Mouse (Mus musculus): Measurements from ENCODE around the gene 2610528A11Rik. TPM values are rescaled to one million over a fixed set of nuclear protein-coding genes. Genes with fewer than 3 reads are reported as not detected.
A peak's percentile ranks its signal among the peaks of the same experiment; 100 is the strongest.

The 2610528A11Rik gene
- polyA plus RNA-seq, 1 experiment = 0.75 TPM

DNA sequence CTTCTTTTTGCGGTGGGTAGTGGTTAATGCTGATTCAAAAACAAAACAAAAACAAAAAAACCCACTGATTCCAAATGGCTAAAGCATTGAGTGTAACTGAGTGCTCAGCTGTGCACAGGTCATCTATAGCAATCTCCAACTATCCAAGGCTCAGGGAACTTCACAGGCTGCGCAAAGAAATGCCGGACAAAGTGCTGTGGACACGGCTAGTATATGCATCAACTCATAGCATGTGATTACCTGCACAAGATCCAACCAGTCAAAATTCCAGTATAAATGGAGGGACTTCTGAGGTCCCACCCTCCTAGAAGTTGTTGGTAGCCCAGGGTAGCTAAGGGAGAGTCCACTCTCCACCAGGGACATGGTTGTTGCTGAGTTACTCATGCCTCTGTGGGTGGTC, 5.4 kb upstream of the 2610528A11Rik start:
- Histone ChIP-seq H3ac (ENCODE audit: control insufficient read depth, insufficient read length, low read depth) (no peak overlapping the region), H3K27me3 (ENCODE audit: control insufficient read depth, insufficient read depth, insufficient read length) (no peaks in the 10 kb centered on the region), H3K4me3 (ENCODE audit: insufficient read depth, poor library complexity, severe bottlenecking) (no peak overlapping the region), H3K79me2 (ENCODE audit: control insufficient read depth, insufficient read depth) (no peaks in the 10 kb centered on the region), H3K79me3 (ENCODE audit: low read depth) (no peaks in the 10 kb centered on the region), H3K36me3 (ENCODE audit: control insufficient read depth, insufficient read depth) (peaks cover 48% of the 10 kb centered on the region)
- no peak for TF ChIP-seq USF1 (IDR thresholded peaks at IDR 0.05; ENCODE audit: low read depth)
- TF ChIP-seq CEBPB (IDR thresholded peaks at IDR 0.05; ENCODE audit: low read depth) = no peak
- no peak for TF ChIP-seq MAX (IDR thresholded peaks at IDR 0.05)

DNA sequence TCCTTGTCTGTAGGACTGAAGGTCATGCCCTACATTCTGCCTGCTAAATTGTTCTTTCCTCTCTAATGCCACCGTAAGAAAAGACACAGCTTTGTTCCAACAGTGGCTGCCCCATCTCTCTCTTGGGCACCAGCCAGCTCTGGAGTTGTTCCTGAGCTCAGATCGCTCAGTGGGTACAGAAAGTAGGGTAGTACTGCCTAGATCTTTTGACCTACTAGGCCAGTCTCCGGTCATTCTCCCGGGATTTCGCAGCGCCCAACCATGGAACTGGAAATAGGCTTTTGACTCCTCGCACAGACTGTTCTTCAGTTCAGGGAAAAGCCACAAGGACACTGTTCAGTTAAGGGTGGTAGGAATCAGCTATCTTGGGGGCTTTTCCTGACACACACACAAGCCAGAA, 891 bp downstream of the 2610528A11Rik start:
- no peaks in the 10 kb centered on the region for H3K79me2 ChIP-seq (ENCODE audit: control insufficient read depth, insufficient read depth)
- H3K79me3 ChIP-seq (ENCODE audit: low read depth) = no peaks in the 10 kb centered on the region
- H3K4me3 ChIP-seq (ENCODE audit: insufficient read depth, poor library complexity, severe bottlenecking) = no peak overlapping the region
- H3K36me3 ChIP-seq (ENCODE audit: control insufficient read depth, insufficient read depth) = no peaks in the 10 kb centered on the region
- H3ac ChIP-seq (ENCODE audit: control insufficient read depth, insufficient read length, low read depth) = no peak overlapping the region
- H3K27me3 ChIP-seq (ENCODE audit: control insufficient read depth, insufficient read depth, insufficient read length) = no peaks in the 10 kb centered on the region
- TF ChIP-seq MYOD1 (IDR thresholded peaks at IDR 0.05; ENCODE audit: control insufficient read depth, insufficient read length, low read depth) (no peak), USF1 (IDR thresholded peaks at IDR 0.05; ENCODE audit: low read depth) (no peak), MAX (IDR thresholded peaks at IDR 0.05) (no peak), CTCF (IDR thresholded peaks at IDR 0.05; ENCODE audit: control insufficient read depth, insufficient read depth, insufficient read length) (no peak)

DNA sequence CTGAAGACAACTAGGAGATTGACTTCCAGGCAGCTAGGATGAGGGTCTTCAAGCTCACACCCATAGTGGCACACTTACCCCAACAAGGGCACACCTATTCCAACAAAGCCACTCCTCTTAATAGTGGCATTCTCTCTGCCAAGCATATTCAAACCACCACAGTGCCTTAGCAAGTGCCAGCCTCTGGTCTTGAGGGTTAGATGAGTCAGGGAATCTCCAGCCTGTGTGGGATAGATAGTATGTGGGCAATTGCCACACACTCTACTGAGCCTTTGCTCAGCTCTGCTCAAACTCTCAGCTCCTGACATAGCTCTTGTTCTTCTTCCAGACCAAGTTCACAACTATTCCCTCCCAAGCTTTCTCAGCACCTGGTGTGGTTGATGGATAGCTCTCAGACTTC, 2.5 kb downstream of the 2610528A11Rik start:
- TF ChIP-seq MYOD1 (IDR thresholded peaks at IDR 0.05; ENCODE audit: control insufficient read depth, insufficient read length, low read depth) (no peak), MAX (IDR thresholded peaks at IDR 0.05) (no peak), USF1 (IDR thresholded peaks at IDR 0.05; ENCODE audit: low read depth) (no peak)
- H3K79me3 ChIP-seq (ENCODE audit: low read depth) = no peaks in the 10 kb centered on the region
- no peaks in the 10 kb centered on the region for H3K27me3 ChIP-seq (ENCODE audit: control insufficient read depth, insufficient read depth, insufficient read length)
- no peaks in the 10 kb centered on the region for H3K79me2 ChIP-seq (ENCODE audit: control insufficient read depth, insufficient read depth)
- H3K36me3 ChIP-seq (ENCODE audit: control insufficient read depth, insufficient read depth) = no peaks in the 10 kb centered on the region
- H3ac ChIP-seq (ENCODE audit: control insufficient read depth, insufficient read length, low read depth) = no peak overlapping the region
- no peak overlapping the region for H3K4me3 ChIP-seq (ENCODE audit: insufficient read depth, poor library complexity, severe bottlenecking)

DNA sequence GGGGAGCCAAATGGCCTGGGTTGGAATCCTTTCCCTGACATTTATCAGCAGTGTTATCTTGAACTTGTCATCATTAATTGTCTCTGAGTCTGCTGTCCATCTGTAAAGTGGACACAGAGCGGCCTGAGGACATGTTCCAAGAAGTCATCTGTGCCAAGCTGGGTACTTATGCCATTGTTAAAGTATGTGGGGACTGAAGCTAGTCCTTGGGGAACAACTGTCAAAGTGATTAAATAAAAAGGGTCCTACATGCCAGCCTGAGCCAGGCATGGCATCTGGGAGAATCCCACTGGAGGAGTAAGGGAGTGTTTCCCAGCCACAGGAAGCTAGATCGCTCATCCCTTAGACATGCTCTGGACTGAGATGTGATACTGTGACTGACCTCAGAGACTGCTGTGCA, 3.4 kb downstream of the 2610528A11Rik start:
- Histone ChIP-seq H3K79me3 (ENCODE audit: low read depth) (no peaks in the 10 kb centered on the region), H3K79me2 (ENCODE audit: control insufficient read depth, insufficient read depth) (no peaks in the 10 kb centered on the region), H3K27me3 (ENCODE audit: control insufficient read depth, insufficient read depth, insufficient read length) (no peaks in the 10 kb centered on the region), H3K36me3 (ENCODE audit: control insufficient read depth, insufficient read depth) (no peaks in the 10 kb centered on the region), H3ac (ENCODE audit: control insufficient read depth, insufficient read length, low read depth) (no peak overlapping the region), H3K4me3 (ENCODE audit: insufficient read depth, poor library complexity, severe bottlenecking) (no peak overlapping the region)
- TF ChIP-seq CEBPB (IDR thresholded peaks at IDR 0.05; ENCODE audit: low read depth) (no peak), MYOD1 (IDR thresholded peaks at IDR 0.05; ENCODE audit: control insufficient read depth, insufficient read length, low read depth) (peak; percentile 2)

DNA sequence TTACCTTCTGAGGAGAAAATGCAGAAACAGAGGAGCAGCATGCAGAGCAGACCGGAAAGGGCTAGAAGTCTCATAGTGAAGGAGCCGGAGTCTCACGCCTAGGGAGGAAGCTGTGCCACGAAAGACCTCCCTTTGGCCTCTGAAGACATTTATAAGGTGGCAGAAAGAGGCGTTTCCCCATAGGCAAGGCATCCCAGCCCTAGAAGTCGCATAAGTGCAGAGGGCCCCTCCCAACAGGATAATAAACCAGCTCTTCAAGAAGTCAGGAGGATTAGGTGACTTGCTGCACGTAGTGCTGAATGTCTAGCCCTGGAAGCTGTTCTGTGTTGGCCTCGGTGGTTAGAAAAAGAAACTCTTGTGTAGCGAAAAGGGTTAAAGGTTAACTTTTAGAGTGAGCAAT, 3.8 kb downstream of the 2610528A11Rik start:
- Histone ChIP-seq H3K36me3 (ENCODE audit: control insufficient read depth, insufficient read depth) (no peaks in the 10 kb centered on the region), H3ac (ENCODE audit: control insufficient read depth, insufficient read length, low read depth) (no peak overlapping the region), H3K79me3 (ENCODE audit: low read depth) (no peaks in the 10 kb centered on the region), H3K4me3 (ENCODE audit: insufficient read depth, poor library complexity, severe bottlenecking) (no peak overlapping the region), H3K27me3 (ENCODE audit: control insufficient read depth, insufficient read depth, insufficient read length) (no peaks in the 10 kb centered on the region), H3K79me2 (ENCODE audit: control insufficient read depth, insufficient read depth) (no peaks in the 10 kb centered on the region)
- TF ChIP-seq MYOD1 (IDR thresholded peaks at IDR 0.05; ENCODE audit: control insufficient read depth, insufficient read length, low read depth) (no peak), CTCF (IDR thresholded peaks at IDR 0.05; ENCODE audit: control insufficient read depth, insufficient read depth, insufficient read length) (no peak), FOSL1 (IDR thresholded peaks at IDR 0.05; ENCODE audit: insufficient read depth, low read length, poor library complexity, severe bottlenecking) (no peak), MYOG (IDR thresholded peaks at IDR 0.05; ENCODE audit: control insufficient read depth, extremely low read depth, insufficient read length) (no peak), USF1 (IDR thresholded peaks at IDR 0.05; ENCODE audit: low read depth) (no peak), MAX (IDR thresholded peaks at IDR 0.05) (no peak), CEBPB (IDR thresholded peaks at IDR 0.05; ENCODE audit: low read depth) (no peak)

DNA sequence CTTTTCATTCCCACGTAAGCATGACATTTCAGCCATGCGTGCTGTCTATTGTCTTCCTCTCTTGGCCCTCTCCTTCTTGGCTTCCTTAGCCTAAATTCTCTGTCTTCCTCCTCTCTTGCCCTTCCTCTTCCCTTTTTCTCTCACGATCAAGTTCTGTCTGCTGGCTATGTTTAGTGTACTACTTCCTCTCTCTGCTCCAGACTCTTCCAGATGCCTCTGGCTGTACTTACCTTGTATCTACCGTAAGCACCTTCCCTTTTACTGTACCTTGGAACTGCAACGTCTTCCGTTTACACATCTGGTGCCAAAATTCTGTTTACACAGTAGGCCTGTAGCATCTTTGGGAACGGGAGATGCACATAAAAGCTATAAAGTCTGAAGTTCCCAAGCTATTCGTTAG, 4.4 kb downstream of the 2610528A11Rik start:
- H3K27me3 ChIP-seq (ENCODE audit: control insufficient read depth, insufficient read depth, insufficient read length) = no peaks in the 10 kb centered on the region
- H3K36me3 ChIP-seq (ENCODE audit: control insufficient read depth, insufficient read depth) = no peaks in the 10 kb centered on the region
- H3K79me3 ChIP-seq (ENCODE audit: low read depth) = no peaks in the 10 kb centered on the region
- TF ChIP-seq USF1 (IDR thresholded peaks at IDR 0.05; ENCODE audit: low read depth) = no peak
- no peak for TF ChIP-seq MAX (IDR thresholded peaks at IDR 0.05)
- TF ChIP-seq CTCF (IDR thresholded peaks at IDR 0.05; ENCODE audit: control insufficient read depth, insufficient read depth, insufficient read length) = no peak
- TF ChIP-seq MYOD1 (IDR thresholded peaks at IDR 0.05; ENCODE audit: control insufficient read depth, insufficient read length, low read depth) = no peak
- no peak for TF ChIP-seq FOSL1 (IDR thresholded peaks at IDR 0.05; ENCODE audit: insufficient read depth, low read length, poor library complexity, severe bottlenecking)
- no peak for TF ChIP-seq CEBPB (IDR thresholded peaks at IDR 0.05; ENCODE audit: low read depth)
- TF ChIP-seq MYOG (IDR thresholded peaks at IDR 0.05; ENCODE audit: control insufficient read depth, extremely low read depth, insufficient read length) = no peak
- no peak overlapping the region for H3ac ChIP-seq (ENCODE audit: control insufficient read depth, insufficient read length, low read depth)
- no peaks in the 10 kb centered on the region for H3K79me2 ChIP-seq (ENCODE audit: control insufficient read depth, insufficient read depth)
- no peak overlapping the region for H3K4me3 ChIP-seq (ENCODE audit: insufficient read depth, poor library complexity, severe bottlenecking)

Data from C2C12 (cell line).